Mouse (Mus musculus) ovary, postnatal 10 days (tissue): ENCODE data around the gene Duxf3.
"Not testable (repeated sequence)": the region's sequence is repeated elsewhere in the genome, so short reads cannot be mapped to it uniquely, and the experiment has no call there.

Source experiments
- DNase-seq: peaks from one replicate; pipeline ENCODE4 v3.0.0; 2022; ENCODE audit warnings: low spot score

Duxf3 gene

DNA sequence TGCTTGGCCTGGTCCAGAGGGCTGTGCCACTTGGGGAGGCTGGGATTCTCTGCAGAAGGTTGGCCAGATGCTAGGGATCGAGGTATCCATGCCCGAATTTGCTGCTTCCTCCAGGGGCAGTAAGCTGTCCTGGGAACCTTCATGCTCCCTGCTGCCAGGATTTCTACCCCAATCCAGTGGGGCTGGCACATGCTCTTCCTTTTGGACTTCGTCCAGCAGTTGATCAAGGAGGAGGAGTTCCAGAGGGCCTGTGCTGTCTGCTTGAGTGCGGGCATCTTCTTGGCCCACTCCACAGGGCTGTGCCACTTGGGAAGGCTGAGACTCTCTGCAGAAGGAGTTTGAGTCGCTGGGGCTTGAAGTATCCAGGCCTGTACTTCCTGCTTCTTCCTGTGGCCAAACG lies 9.3 kb downstream of the Duxf3 start:
- DNase-seq, result not testable (repeated sequence)

DNA sequence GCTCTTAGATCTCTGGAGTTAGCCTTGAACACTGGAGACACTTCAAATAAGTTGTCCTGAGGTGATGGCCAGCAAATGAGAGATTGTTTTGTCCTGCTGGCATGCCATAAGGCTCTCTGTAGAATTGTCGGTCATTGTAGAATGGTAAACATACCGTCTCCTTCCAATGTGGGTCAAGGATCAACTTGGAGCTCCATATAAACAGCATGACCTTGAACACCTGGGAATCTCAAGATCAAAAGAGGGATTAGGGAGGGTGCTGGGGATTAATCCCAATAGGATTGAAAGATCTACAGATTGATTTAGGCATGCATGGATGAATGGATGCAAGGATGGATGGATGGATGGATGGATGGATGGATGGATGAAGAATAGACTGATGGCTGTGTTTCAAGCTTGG lies 10.9 kb downstream of the Duxf3 start:
- DNase-seq, result not testable (repeated sequence)

- no peak for DNase-seq
Observed at GRCm38 (mm10) chr10:58220726-58221125, 11.7 kb downstream of the Duxf3 start.

DNA sequence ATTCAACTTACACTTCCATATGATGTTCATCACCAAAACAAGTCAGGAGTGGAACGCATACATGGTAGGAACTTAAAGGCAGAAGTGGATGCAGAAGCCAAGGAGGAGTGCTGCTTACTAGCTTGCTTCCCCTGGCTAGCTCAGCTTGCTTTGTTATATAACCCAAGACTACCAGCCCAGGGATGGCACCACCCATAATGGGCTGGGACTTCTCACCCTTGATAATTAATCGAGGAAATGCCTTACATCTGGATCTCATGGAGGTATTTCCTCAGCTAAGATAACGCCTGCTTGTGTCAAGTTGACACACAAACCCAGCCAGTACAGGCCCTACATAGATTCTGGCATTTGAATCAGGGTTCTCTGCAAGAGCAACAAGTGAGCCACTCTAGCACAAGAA lies 15.1 kb downstream of the Duxf3 start:
- no peak for DNase-seq

- no peak for DNase-seq
Observed at GRCm38 (mm10) chr10:58215353-58215752, 17.1 kb downstream of the Duxf3 start.

GRCm38 (mm10) chr10:58214934-58215333 lies 17.5 kb downstream of the Duxf3 start:
- no peak for DNase-seq

GRCm38 (mm10) chr10:58214497-58214896 lies 18.0 kb downstream of the Duxf3 start:
- no peak for DNase-seq

DNA sequence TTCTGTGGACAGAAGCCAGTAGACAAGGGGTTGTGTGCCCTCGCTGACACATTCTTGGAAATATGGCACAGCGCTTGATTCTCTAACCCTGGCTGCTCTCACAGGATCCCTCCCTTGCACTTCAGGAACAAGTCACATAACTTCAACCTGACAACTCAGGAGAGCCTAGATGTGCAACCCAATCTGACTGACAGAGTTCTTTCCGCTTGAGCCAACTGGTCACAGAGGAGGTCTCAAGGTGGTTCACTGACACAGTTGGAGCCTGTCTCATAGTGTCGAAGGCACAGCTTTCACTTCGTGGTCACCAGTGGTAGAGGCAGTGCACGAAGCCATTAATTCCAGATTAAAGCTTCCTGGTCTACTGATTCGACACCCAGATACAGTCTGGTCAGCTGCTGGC lies 20.2 kb downstream of the Duxf3 start:
- DNase-seq, result no peak

- no peak for DNase-seq
Observed at GRCm38 (mm10) chr10:58211213-58211612, 21.3 kb downstream of the Duxf3 start.

GRCm38 (mm10) chr10:58210514-58210913 lies 22.0 kb downstream of the Duxf3 start:
- no peak for DNase-seq

DNA sequence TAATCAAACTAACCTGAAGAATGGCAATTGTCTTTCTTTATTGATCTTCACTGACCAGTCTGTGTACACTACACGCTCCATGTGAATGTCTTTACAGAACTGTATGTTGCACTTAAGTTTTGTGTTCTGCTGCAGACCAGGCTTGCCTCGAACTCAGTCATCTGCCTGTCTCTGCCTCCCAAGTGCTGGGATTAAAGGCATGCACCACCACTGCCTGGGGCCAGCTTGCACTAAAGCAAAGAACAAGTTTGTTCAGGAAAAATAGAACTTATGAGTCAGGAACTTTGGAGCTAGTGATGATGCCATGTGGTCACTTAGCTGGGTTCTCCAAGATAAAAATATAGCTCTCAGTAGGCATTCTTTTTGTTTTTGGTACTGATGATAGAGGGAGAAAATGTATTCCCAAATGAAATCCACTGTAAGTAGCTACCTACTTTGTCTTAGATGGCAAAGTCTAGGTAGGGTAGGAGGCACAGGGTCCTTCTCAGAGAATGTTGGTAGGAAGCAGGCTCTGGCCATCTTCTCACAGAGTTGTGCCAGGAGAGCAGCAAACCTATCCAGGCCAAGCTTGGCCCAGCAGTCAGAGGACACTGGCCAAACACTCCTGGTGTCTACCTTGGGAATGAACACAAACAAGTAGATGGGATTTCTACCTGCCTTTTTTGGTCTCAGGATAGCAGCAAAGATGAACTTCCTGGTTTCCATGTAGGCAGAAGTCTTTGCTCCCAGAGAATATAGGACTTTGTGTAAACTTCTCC lies 22.6 kb downstream of the Duxf3 start:
- no peak for DNase-seq

GRCm38 (mm10) chr10:58206639-58207404 lies 25.7 kb downstream of the Duxf3 start:
- no peak for DNase-seq

DNA sequence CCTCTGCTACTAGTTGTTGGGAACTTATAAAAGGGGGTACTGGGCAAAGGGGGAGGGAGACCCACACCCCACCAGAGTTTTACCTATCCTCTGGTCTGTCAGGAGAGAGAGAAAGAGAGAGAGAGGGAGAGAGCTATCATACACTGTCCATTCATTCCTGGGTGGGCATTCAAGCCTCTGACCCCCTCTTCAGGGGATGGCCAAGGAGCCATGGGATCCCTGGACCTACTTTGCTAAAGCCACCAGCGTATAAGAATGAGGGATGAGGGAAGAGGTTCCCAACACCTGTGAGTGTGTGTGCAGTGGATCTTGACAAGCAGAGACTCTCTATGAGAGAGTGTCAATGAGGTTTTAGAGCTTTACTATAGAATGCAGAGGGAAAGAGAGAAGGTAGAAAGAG lies 26.5 kb downstream of the Duxf3 start:
- no peak for DNase-seq
